Mouse (Mus musculus) mouse trophoblast stem cell (cell line): ENCODE measurements around the gene Clstn3.
"Not testable (repeated sequence)": the region's sequence is repeated elsewhere in the genome, so short reads cannot be mapped to it uniquely, and the experiment has no call there.

Experiments
- in situ Hi-C, 2 experiments: fragments of 300-500 bp; cut with MseI, MboI; formaldehyde crosslinking; loops; 2 replicates in 1 of 2; 3 replicates in 1 of 2; pipeline ENCODE4 v1.15.1; 2025

The Clstn3 gene

GRCm38 (mm10) chr6:124448959-124449667, 15.5 kb downstream of the Clstn3 start:
- in situ Hi-C loops: no loop called here

- in situ Hi-C loops: no loop called here
Observed at GRCm38 (mm10) chr6:124448186-124448852, 16.3 kb downstream of the Clstn3 start.

- in situ Hi-C loops: no loop called here
Observed at GRCm38 (mm10) chr6:124447356-124447755, 17.2 kb downstream of the Clstn3 start.

DNA sequence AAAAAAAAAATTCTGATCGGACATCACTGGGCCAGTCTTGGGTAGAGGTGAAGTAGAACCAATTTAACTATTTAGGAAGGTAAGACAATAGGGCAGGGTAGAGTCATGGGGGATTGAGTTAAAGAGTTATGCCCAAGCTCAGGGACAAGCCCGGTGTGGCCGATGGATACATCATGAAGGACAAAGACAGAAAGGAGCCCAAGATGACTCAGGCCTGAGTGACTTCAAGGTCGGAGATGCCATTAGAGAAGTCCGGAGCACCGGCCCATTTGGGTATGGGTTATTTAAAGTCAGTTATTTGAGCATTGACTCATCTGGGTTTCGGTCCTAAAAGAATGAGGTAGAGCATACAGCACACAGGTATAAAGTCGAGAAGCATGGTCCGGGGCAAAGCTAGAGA, 18.1 kb downstream of the Clstn3 start:
- in situ Hi-C loops: no loop called here

DNA sequence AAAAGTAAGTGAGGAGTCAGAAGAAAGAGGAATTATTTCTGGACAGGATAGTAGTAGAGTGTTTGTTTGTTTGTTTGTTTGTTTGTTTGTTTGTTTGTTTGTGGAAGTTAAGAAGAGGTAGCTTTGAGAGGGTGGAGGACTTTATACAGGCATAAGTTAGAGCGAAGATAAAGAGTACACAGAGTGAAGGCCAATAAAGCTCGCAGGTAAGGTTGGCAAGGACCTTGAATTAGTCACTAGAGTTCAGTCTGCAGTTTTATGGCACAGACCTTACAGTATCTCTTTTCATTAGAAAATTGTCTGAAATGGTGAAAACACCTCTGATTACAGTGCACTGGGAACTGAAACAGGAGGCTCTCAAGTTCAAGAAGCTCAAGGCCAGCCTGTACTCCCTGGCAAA, 18.6 kb downstream of the Clstn3 start:
- in situ Hi-C loops: no loop called here

DNA sequence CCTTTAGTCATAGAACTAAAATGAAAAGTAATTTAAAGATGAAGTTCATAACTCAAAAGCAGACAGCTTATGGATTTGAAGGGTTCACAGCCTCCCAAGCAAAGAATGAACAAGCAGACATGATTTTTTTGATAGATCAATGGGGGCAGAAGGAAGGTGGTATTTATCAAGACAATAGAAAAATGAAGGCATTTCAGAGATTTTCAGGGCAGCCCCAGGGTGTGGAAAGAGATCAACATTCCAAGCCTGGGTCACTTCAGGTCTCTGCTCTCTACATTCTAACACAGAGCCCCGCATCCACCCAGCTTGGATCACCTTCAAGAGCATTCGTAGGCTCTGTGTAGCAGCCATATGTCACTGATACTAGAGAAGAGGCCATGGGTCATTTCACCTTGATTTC, 21.3 kb downstream of the Clstn3 start:
- in situ Hi-C loops: no loop called here

DNA sequence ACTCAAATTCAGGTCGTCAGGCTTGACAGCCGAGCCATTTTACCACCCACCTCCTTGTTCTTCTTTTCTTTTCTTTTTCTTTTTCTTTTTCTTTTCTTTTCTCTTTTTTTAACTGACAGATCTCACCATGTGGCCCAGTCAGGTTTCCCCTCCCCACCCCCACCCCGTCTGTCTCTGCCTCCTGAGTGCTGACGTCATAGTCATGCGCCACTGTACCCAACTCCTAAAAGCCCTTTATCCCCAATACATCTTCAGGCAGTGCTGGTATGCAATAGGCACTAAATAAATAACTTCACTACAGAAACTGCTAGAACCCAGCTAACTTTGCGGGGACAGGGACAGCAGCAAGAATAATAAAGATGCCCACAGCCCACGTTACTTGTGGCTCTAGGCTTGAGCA, 28.3 kb downstream of the Clstn3 start:
- in situ Hi-C loops: no loop called here

- in situ Hi-C loops: no loop called here
Observed at GRCm38 (mm10) chr6:124435173-124435572, 29.4 kb downstream of the Clstn3 start.

- in situ Hi-C loops: no loop called here
Observed at GRCm38 (mm10) chr6:124433688-124434324, 30.8 kb downstream of the Clstn3 start.

DNA sequence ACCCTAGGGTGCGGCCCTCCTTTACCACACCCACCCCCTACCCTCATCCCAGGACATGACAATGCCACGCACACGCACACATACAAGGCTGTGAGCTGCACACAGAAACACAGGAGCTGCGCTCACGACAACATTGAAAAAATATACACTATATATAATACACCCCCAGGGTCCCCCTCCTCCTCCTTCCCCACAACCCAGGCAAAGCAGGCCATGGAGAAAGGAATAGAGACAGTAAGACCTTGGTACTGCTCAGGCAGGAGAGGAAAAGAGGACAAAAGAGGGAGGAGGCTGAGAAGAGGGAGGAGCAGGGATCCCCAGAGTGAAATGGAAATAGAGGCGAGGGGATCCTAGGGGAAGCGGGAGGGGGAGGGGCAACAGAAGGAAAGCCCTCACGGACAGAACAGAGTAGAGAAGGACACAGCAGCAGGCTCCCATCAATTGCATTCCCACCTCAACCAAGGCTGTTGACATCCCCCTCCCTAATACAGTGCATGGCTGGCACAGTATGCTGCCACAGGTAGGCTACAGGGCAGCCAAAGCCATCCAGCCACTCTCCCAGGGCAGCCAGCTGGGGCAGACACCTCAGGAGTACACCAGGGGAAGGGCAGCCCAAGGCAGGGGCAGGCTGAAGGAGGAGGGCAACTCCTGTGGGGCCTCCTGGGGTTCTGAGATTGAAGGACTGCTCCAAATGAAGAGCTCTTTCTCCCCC, 33.7 kb downstream of the Clstn3 start:
- in situ Hi-C loops: no loop called here

GRCm38 (mm10) chr6:124430379-124430778, 34.2 kb downstream of the Clstn3 start:
- in situ Hi-C loops: no loop called here

DNA sequence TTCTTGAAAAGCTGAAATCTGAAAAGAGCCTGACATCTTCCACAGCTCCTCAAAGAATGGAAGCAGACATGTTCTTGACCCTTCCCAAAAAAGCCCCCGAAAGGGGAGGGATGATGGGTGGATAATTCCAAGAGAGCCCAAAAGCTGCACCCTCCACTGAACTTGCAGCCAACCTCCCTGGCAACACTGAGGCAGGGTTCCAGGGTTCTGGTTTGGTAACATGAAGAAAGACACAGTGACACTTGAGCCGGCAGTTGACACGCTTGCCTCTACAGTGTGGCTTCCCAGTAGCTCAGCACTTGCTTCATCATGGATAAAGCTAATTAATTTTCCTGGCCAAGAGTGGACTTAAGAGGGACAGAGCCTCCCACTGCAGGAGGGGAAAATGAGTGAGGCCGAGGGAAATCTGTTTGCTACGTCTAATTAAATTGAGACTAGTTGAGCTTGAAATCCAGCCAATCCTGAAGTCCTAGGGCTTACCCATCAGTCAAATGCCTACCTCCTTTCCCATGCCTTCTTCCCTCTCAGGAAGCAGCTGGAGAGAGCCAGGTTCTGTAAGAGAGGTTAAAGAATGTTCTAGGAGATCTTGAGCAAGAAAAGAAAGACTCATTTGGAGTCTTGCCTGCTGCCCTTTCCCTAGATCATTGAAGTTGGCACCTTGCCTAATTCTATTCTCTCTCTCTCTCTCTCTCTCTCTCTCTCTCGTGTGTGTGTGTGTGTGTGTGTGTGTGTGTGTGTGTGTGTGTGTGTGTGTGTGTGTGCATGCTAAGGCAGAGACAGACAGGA, 36.6 kb downstream of the Clstn3 start:
- in situ Hi-C loops: no loop called here

- in situ Hi-C loops: no loop called here
Observed at GRCm38 (mm10) chr6:124427289-124427688, 37.3 kb downstream of the Clstn3 start.

DNA sequence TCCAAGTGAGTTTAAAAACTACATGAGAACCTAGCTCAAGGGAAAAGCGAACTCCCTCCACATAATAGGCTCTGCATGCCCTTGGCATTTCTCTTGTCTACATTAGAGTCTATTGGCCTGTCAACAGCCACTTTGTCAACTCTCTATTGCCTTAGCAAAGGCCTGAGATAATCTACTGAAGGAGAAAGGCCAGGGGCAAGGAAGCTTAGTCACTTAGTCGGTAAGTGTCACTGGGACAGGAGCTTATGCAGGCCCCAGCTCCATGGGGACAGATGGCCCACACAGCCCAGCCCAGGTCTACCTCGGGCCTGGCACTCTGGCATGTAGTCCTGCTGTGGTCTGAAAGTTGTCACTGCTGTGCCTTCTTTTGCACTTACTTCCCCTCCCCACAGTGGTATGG, 38.0 kb downstream of the Clstn3 start:
- in situ Hi-C loops: no loop called here

GRCm38 (mm10) chr6:124425523-124425922, 39.1 kb downstream of the Clstn3 start:
- in situ Hi-C loops: no loop called here

GRCm38 (mm10) chr6:124425042-124425441, 39.6 kb downstream of the Clstn3 start:
- in situ Hi-C loops: not testable (repeated sequence)

- in situ Hi-C loops: no loop called here
Observed at GRCm38 (mm10) chr6:124424068-124424498, 40.5 kb downstream of the Clstn3 start.

DNA sequence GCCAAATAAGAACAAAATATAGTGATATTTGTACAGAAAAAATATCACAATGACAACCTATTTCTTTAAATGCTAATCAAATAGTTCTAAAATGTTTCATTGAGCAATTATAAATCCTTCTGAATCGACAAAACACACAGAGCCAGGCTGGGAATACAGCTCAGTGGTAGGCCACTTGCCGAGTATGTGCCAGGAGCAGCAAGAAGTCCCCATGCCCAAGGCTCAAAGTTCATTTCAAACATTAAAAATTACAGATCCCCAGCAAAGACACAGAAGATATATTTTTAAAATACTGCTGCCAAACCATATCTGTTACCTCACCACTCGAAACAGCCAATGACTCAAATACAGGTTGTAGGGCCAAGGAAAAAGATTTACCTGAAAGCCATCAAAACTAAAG, 45.9 kb downstream of the Clstn3 start:
- in situ Hi-C loops: no loop called here

GRCm38 (mm10) chr6:124415347-124416088, 49.1 kb downstream of the Clstn3 start:
- in situ Hi-C loops: no loop called here

- in situ Hi-C loops: no loop called here
Observed at GRCm38 (mm10) chr6:124414927-124415325, 49.7 kb downstream of the Clstn3 start, which contains the start of gene Pex5. Gene Pex5 (minus strand): TSS chr6:124415067.
